Mouse (Mus musculus): ENCODE measurements around the gene 0610010K14Rik.

- no peak for TF ChIP-seq PAX5 (IDR thresholded peaks at IDR 0.05; ENCODE audit: low read length)
- TF ChIP-seq MAFK (IDR thresholded peaks at IDR 0.05; ENCODE audit: insufficient replicate concordance, low read length), result no peak
- TF ChIP-seq POLR2A (IDR thresholded peaks at IDR 0.05; ENCODE audit: low read depth, low read length), result no peak
- no peak for TF ChIP-seq JUN (IDR thresholded peaks at IDR 0.05; ENCODE audit: insufficient read depth, low read depth, low read length)
- no peak for TF ChIP-seq CTCF (conservative IDR thresholded peaks at IDR 0.05 in 1 of 2, IDR thresholded peaks at IDR 0.05 in 1 of 2; ENCODE audit: low read depth in 2 of 2, low read length in 2 of 2)
- no peak for TF ChIP-seq MAX (IDR thresholded peaks at IDR 0.05; ENCODE audit: low read length)
- no peak for TF ChIP-seq POLR2AphosphoS2 (IDR thresholded peaks at IDR 0.05; ENCODE audit: low read depth, low read length)
- TF ChIP-seq NRF1 (IDR thresholded peaks at IDR 0.05; ENCODE audit: low read depth, low read length), result no peak
- TF ChIP-seq JUND (conservative IDR thresholded peaks at IDR 0.05; ENCODE audit: low read depth, low read length), result no peak
- TF ChIP-seq EP300 (IDR thresholded peaks at IDR 0.05; ENCODE audit: low read length), result no peak
- TF ChIP-seq ZMIZ1 (IDR thresholded peaks at IDR 0.05; ENCODE audit: low read depth, low read length), result no peak
- TF ChIP-seq UBTF (IDR thresholded peaks at IDR 0.05; ENCODE audit: low read depth, low read length), result no peak
Measured at GRCm38 (mm10) chr11:70208778-70209388, 28.8 kb downstream of the 0610010K14Rik start.

Data from CH12.LX (cell line).